Mouse (Mus musculus): ENCODE results near the gene Ccdc92b. TPM values are rescaled to one million over a fixed set of nuclear protein-coding genes. Genes with fewer than 3 reads are reported as not detected.

Ccdc92b gene
- polyA plus RNA-seq, 1 experiment from 2014 or later = 3.3 TPM

Other genes with a start within 250 kb of the Ccdc92b start
- gene Rap1gap2, start 8.7 kb upstream of the Ccdc92b start, polyA plus RNA-seq (2015; fragmentation: Nextera tagmentation; extraction: Ambion mirVana) = 17.1 and 18.3 TPM in 2 replicates
- 16.4 and 18.1 TPM in 2 replicates for gene Cluh, start 29.9 kb downstream of the Ccdc92b start, polyA plus RNA-seq (2015; fragmentation: Nextera tagmentation; extraction: Ambion mirVana)
- 45.8 and 57.5 TPM in 2 replicates for gene Pafah1b1, start 105.1 kb downstream of the Ccdc92b start, polyA plus RNA-seq (2015; fragmentation: Nextera tagmentation; extraction: Ambion mirVana)
- gene Mettl16, start 151.2 kb downstream of the Ccdc92b start, polyA plus RNA-seq (2015; fragmentation: Nextera tagmentation; extraction: Ambion mirVana) = 53.2 and 60.0 TPM in 2 replicates
- gene Mnt, start 211.3 kb downstream of the Ccdc92b start, polyA plus RNA-seq (2015; fragmentation: Nextera tagmentation; extraction: Ambion mirVana) = 7.6 and 8.6 TPM in 2 replicates

All from midbrain, embryonic 16.5 days (tissue).